Mouse (Mus musculus): ENCODE data around the gene Rd3l.

- no peak for TF ChIP-seq POLR2A (IDR thresholded peaks at IDR 0.05; ENCODE audit: extremely low read depth, insufficient read depth, low read length)
- no peak for TF ChIP-seq CTCF (IDR thresholded peaks at IDR 0.05; ENCODE audit: extremely low read depth, insufficient read depth, low read length)
Measured at GRCm38 (mm10) chr12:111972504-111972903, 8.6 kb downstream of the Rd3l start.
